Mouse (Mus musculus) monocyte, adult 2 months (primary cell): ENCODE measurements around the gene Pcnx3.

ENCODE experiments used
- DNase-seq, 2 experiments: peaks; one replicate each; pipeline ENCODE4 v3.0.0; 2022; ENCODE audit warnings: low spot score in 2 of 2, low read depth in 1 of 2

Gene Pcnx3

DNA sequence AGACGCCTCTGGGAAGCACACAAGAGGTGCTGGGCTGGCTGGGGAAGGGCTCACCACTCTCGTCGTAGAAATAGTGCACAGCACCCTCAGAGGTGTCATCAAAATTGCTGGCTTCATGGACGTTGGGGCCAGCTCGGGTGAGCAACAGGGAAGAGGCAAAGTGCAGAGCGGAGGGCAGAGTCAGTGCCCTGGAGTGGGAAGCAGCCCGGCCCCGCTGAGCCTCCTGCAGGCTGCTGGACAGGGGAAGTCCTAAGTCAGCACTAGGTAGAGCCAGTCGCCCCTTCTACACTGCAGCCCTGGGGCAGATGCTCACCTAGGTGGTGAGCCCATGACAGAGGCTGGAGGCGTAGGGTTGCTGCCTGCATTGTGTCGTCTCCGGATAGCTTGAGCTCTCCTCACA lies 4.5 kb downstream of the Pcnx3 start:
- DNase-seq: no peak

DNA sequence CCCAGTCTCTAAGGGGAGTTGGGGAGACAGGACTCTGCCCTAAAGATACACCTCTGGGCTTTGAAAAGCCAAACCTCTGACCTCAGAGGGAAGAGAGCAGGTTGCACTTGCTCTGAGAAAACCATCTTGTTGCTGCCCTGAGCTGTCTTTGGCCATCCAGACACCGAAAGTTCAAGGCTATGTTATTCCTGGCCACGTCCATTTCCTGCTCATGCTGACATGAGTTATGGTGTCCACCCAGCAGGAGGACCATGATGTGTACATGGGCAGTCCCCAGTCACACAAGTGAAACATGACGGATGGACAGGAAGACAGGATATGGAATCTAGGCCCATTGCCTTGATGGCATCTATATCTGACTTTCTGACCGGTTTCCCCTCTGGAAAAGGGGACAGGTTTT lies 8.3 kb downstream of the Pcnx3 start:
- no peak for DNase-seq

- no peak for DNase-seq
These were observed 20.3 kb downstream of the Pcnx3 start for GRCm38 (mm10) chr19:5668372-5668771.

GRCm38 (mm10) chr19:5666386-5666785 lies 22.3 kb downstream of the Pcnx3 start:
- no peak for DNase-seq

DNA sequence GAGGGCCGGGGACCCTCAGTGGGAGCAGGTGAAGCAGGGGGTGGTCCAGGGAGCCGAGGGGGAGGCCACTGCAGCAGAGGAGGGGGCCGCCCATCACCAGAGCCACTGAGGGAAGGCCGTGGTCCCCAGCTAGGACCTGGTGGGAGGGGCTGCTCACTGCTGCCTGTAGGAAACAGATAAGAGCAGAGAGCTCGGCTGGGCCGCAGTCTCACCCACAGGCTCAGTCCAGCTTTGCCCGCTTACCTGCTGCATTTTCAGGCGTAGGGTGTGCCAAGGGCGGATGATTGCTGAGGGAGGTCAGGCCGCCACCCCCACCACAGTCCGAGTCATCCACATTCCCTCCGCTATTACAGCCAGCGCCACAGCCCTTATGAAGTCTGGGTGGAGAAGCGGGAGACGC lies 23.2 kb downstream of the Pcnx3 start:
- DNase-seq: no peak

DNA sequence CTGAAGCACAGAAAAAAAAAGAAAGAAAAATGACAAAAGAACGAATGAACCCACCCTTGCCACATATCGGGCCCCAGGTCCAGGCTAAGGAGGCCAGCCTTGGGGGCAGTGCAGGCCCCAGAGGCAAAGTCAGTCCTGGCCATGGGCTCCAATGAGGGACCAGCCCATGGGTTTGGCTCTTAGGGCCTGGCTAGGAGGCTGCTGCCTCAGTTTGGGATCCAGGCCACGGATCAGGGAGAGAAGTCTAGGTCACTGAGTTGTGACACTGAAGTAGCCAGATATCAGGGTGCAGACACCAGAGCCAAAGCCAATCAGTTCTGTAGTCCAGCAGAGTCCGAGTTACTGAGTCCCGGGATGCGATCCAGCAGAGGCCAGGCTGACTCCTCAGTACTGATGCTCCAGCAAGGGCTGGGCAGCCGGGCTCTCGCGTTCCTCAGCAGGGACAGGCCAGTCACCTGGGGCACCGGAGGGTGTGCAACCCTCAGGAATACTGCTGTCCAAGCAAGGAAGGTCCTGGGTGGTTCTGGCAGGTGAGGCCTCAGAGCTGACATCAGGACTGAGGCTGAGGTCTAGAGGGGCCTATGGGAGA lies 23.9 kb downstream of the Pcnx3 start:
- no peak for DNase-seq

DNA sequence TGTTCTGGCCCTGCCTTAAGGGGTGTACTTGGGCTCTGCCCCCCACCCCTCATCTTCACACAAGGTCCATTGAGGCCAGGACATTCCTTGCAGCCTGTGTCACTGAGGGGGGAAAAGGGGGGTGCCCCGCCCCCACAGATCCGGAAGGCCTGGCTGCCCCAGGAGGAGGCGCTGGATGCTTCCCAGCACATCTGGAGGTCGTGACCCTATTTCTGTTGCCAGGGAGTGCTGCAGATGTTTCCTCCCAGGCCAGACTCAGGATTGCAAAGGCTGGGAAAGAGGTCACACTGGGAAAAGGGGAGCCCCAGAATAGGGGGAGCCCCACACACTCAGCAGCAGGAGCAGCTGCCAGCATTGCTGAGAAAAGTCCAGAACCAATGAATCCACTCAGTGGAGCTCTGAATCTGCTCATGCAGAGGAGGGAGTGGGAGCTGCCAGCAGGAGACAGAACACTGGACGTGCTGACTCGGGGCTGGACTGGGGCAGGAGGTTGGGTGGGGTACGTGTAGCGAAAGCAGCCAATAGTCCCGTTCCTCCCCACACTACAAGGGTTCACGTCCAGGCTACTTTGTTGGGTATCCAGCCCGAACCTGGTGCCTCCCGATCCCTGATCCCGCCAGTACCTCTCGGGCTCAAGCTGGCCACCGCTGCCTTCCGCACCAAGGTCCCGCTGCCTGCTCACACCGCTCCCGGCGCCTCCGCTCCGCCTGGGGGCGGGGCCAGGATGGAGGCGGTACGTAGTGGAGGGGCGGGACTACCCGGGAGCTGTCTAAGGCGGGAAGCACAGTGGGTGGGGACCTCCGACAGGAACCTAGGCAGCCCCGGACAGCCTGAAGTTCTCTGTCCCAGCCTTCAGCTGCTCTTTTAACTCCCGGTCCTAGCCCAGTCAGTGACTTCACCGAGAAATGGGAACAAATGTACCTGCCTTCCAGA lies 25.5 kb downstream of the Pcnx3 start, which contains the start of gene Sipa1:
Gene Sipa1, minus strand, starts transcription at position 727 of the 933 bp plus-strand sequence.
- peak; percentile 83 to 91 for DNase-seq

DNA sequence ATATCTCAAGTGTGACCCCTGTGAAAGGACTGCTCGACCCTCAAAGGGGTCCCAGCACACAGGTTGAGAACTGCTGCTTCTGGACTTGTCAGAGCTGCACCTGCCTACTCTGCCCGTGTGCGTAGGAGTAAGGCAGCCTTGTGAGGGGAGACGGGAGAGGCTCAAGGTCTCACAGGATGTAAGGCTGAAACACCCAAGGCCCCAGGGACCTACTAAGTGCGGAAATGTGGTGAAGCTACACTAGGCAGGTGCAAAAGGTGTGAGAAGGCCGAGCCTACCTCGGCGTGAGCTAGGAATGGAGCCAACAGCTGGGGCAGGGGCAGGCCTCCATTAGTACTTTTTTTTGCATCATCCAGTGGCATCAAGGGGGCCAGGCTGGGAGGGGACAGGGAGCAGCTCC lies 26.4 kb downstream of the Pcnx3 start:
- no peak for DNase-seq

DNA sequence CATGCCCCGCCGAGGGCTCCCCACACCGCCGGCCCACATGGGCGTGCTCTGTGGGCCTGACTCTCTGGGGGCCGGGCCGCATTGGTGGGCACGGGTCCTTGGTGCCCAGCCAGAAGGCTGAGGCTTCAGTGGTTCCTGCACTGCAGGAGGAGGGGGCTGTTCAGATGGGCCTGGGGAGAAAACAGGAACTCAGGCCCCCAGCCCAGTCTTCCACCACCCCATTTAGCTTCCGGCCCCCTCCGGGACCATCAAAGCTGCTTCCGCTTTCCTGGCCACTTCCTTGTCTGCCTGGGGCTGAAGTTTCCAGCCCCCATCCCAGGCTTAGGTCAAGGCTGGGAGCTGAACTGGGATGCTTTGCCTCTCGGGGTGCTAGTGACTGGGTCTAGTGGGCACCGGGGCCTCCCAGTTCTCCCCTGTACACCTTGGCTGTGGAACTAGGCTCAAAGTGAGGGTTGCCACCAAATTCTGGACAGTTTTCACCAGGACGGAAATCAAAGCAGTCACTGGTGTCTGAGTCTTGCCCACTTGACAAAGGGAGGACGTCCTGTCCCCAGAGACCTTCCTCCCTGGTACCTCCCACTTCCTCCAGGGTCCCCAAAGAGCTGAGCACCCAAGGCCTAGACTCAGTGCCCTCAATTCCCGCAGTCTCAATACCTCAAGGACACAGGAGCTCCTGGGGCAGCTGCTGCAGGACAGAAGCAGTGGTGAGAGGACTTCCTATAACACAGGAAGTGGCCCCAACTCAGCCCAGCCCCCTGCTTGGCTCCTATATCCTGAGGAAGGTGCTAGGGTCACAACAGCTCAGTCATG lies 27.6 kb downstream of the Pcnx3 start:
- peak in 1 of 2 experiments; percentile 67 for DNase-seq

GRCm38 (mm10) chr19:5654720-5655298 lies 33.9 kb downstream of the Pcnx3 start:
- no peak for DNase-seq

DNA sequence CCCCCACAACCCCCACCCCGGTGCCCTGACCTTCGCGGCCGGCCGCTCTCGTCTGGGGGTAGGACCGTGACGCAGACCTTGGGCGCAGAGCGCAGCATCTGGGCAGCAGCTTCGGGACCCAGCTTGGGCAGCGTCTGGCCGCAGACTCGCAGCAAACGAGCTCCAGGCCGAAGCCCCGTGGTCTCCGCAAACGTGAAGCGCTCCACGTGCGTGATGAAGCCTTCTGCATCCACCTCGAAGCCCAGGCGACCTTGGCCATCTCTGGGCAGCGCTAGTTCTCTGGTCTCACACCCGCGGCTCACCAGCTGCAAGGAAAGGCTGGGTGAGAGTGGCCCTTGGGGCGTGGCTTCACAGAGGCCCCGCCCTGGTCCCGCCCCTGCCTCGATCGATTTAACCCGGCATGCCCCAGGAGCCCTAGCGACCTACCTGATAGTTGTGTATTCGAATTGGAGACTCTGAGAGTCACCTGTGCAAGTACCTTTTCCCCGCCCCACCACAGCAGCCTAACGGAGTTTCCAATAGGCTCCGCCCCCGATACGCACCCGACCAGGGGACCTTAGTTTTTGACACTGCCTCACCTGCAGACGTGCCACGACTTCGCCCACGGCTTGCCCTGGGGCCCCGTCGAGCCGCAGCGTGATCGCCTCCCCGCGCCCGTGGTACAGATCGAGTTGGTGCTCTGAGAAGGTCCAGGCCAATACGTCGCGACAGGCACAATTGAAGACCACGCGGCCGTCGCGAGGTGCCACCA lies 34.6 kb downstream of the Pcnx3 start:
- DNase-seq: no peak

DNA sequence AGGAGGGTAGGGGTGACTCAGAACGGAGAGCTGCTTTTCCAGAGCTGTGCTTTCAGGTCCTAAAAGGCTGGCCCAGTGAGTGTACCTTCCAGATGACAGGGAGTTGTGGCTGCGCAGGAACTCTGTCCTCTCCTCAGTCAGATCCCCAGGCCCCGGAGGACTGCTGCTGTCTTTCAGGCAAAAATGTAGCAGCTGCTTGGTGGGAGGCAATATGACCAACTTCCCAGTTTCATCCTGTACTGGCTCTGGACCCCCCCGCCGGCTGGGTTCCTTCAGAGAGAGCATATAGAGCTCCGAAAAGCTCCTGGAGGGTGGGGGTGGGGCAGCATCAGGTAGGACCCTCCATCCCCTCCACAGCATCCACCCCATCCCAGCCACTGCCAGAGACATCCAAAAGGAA lies 36.1 kb downstream of the Pcnx3 start:
- DNase-seq: no peak

- no peak for DNase-seq
These were observed 37.0 kb downstream of the Pcnx3 start for GRCm38 (mm10) chr19:5651502-5652274.

DNA sequence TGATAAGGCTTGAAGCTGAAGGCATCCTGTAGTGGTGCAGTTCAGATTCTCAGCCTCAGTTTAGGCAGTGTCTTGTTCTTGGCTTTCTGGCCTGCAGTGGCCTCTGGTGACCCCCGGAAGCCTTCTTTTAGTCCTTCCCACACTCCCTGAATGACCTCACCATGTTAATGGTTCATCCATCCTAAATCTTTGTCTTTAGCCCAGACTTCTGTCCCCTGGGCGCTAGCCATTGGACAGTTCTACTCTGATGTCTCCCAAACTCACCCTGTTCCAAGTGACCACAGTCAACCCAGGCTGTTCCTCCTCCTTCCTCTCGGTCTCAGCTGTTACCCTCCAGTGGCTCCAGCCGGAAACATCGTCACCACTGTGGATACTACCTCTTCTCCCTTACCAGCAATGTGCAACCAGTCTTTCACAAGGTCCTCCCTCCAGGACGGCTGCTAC lies 39.4 kb downstream of the Pcnx3 start:
- peak; percentile 52 to 55 for DNase-seq

- DNase-seq: peak; percentile 59 to 78
These were observed 40.1 kb downstream of the Pcnx3 start for GRCm38 (mm10) chr19:5648401-5649297.

DNA sequence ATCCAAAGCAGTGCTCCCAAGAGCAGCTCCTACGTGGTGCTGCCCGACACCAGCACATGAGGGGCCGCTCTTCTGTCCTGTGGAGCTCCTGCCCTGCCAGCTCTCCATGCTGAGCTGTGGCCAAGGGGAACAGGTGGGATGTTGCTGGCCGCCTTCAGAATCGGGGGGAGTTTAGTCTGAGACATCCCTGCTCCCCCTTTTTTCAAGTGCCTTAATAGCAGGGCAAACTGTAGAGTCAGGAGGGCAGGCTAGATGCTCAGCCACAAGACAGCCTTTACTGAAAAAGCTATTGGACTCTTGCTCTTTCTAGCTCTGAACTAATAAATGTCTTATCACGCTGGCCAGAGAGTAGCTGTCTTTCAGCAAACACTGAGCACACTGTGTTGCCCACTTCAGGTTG lies 40.9 kb downstream of the Pcnx3 start:
- DNase-seq: no peak

DNA sequence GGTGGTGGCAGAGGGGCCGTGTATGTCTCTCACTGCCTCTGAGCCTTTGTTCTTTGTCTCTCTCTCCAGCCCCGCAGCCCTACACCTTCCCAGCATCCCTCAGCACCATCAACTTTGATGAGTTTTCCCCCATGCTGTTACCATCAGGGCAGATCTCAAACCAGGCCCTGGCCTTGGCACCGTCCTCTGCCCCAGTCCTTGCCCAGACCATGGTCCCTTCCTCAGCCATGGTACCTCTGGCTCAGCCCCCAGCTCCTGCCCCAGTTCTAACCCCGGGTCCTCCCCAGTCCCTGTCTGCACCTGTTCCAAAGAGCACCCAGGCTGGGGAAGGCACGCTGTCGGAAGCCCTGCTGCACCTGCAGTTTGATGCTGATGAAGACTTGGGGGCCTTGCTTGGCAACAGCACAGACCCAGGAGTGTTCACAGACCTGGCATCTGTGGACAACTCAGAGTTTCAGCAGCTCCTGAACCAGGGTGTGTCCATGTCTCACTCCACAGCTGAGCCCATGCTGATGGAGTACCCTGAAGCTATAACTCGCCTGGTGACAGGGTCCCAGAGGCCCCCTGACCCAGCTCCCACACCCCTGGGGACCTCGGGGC lies 41.9 kb downstream of the Pcnx3 start:
- no peak for DNase-seq

DNA sequence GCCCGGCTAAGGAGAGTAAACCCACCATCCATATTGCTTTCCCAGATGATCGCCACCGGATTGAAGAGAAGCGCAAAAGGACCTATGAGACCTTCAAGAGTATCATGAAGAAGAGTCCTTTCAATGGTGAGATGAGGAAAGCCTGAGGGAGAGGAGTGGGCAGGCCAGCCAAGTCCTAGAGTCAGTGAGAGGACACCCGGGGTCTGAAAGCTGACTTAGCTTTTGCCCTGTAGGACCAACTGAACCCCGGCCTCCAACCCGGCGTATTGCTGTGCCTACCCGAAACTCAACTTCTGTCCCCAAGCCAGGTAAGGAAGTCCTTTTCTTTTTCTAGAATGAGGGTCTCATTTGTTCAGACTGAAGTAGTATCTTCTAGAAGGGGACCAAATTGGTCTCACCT lies 43.4 kb downstream of the Pcnx3 start:
- no peak for DNase-seq
